Mouse (Mus musculus): ENCODE measurements at regions not wholly inside any gene's neighbourhood (a gene's known extent, or its start where the extent isn't known, plus 50 kb on each side); places are given as distances from the start of the nearest gene placed in this dataset.
A peak's percentile ranks its signal among the peaks of the same experiment; 100 is the strongest.
"Not testable (repeated sequence)": the region's sequence is repeated elsewhere in the genome, so short reads cannot be mapped to it uniquely, and the experiment has no call there.

GRCm38 (mm10) chr10:111354607-111355006 lies 56.1 kb downstream of the Bbs10 start:
- TF ChIP-seq CTCF (IDR thresholded peaks at IDR 0.05; ENCODE audit: insufficient read depth, low read depth, low read length) (no peak), POLR2A (IDR thresholded peaks at IDR 0.05; ENCODE audit: insufficient read depth, low read depth, low read length) (no peak)

GRCm38 (mm10) chr10:111358340-111358739 lies 59.9 kb downstream of the Bbs10 start:
- H3K4me3 ChIP-seq (ENCODE audit: insufficient read depth, low read depth, low read length); H3K4me1 ChIP-seq (ENCODE audit: control insufficient read depth, insufficient read depth, low read length); H3K27ac ChIP-seq (ENCODE audit: insufficient read depth, low read depth, low read length): not testable (repeated sequence)
- 83% methylated on average over 1 of the region's 1 CpGs for WGBS

More at GRCm38 (mm10) chr10:111354607-111355006, 56.1 kb downstream of the Bbs10 start:
- no peak overlapping the region for H3K4me3 ChIP-seq (ENCODE audit: insufficient read depth, low read depth, low read length)
- peaks cover 3% of the 10 kb centered on the region for H3K4me1 ChIP-seq (ENCODE audit: control insufficient read depth, insufficient read depth, low read length)
- WGBS, result 23% methylated on average over 8 of the region's 8 CpGs
- no peak overlapping the region for H3K27ac ChIP-seq (ENCODE audit: insufficient read depth, low read depth, low read length)

- TF ChIP-seq POLR2A (IDR thresholded peaks at IDR 0.05; ENCODE audit: insufficient read depth, low read depth, low read length) (no peak), CTCF (IDR thresholded peaks at IDR 0.05; ENCODE audit: insufficient read depth, low read depth, low read length) (no peak)
- Histone ChIP-seq H3K4me1 (ENCODE audit: control insufficient read depth, insufficient read depth, low read length) (no peaks in the 10 kb centered on the region), H3K4me3 (ENCODE audit: insufficient read depth, low read depth, low read length) (no peak overlapping the region), H3K27ac (ENCODE audit: insufficient read depth, low read depth, low read length) (no peak overlapping the region)
- 93% methylated on average over 18 of the region's 18 CpGs for WGBS
Observed at GRCm38 (mm10) chr10:111361749-111362435, 63.4 kb downstream of the Bbs10 start.

GRCm38 (mm10) chr10:111363729-111364617 lies 65.5 kb downstream of the Bbs10 start:
- WGBS, result 39% methylated on average over 14 of the region's 14 CpGs
- Histone ChIP-seq H3K4me1 (ENCODE audit: control insufficient read depth, insufficient read depth, low read length) (no peaks in the 10 kb centered on the region), H3K4me3 (ENCODE audit: insufficient read depth, low read depth, low read length) (no peak overlapping the region), H3K27ac (ENCODE audit: insufficient read depth, low read depth, low read length) (no peak overlapping the region)
- TF ChIP-seq CTCF (IDR thresholded peaks at IDR 0.05; ENCODE audit: insufficient read depth, low read depth, low read length) (no peak), POLR2A (IDR thresholded peaks at IDR 0.05; ENCODE audit: insufficient read depth, low read depth, low read length) (no peak)

GRCm38 (mm10) chr10:111365011-111365410 lies 66.5 kb downstream of the Bbs10 start:
- Histone ChIP-seq H3K27ac (ENCODE audit: insufficient read depth, low read depth, low read length) (no peak overlapping the region), H3K4me3 (ENCODE audit: insufficient read depth, low read depth, low read length) (no peak overlapping the region), H3K4me1 (ENCODE audit: control insufficient read depth, insufficient read depth, low read length) (no peaks in the 10 kb centered on the region)
- TF ChIP-seq POLR2A (IDR thresholded peaks at IDR 0.05; ENCODE audit: insufficient read depth, low read depth, low read length), result no peak
- TF ChIP-seq CTCF (IDR thresholded peaks at IDR 0.05; ENCODE audit: insufficient read depth, low read depth, low read length), result no peak
- WGBS, result 76% methylated on average over 5 of the region's 5 CpGs

GRCm38 (mm10) chr10:111369046-111369445 lies 70.6 kb downstream of the Bbs10 start:
- 86% methylated on average over 3 of the region's 3 CpGs for WGBS
- H3K4me3 ChIP-seq (ENCODE audit: insufficient read depth, low read depth, low read length); H3K4me1 ChIP-seq (ENCODE audit: control insufficient read depth, insufficient read depth, low read length): not testable (repeated sequence)

GRCm38 (mm10) chr10:111378047-111378618 lies 79.7 kb downstream of the Bbs10 start:
- no peak overlapping the region for H3K4me3 ChIP-seq (ENCODE audit: insufficient read depth, low read depth, low read length)
- WGBS, result 42% methylated on average over 11 of the region's 11 CpGs
- no peak overlapping the region for H3K27ac ChIP-seq (ENCODE audit: insufficient read depth, low read depth, low read length)
- no peak for TF ChIP-seq POLR2A (IDR thresholded peaks at IDR 0.05; ENCODE audit: insufficient read depth, low read depth, low read length)
- no peak for TF ChIP-seq CTCF (IDR thresholded peaks at IDR 0.05; ENCODE audit: insufficient read depth, low read depth, low read length)
- H3K4me1 ChIP-seq (ENCODE audit: control insufficient read depth, insufficient read depth, low read length), result peaks cover 18% of the 10 kb centered on the region

More at GRCm38 (mm10) chr10:111369046-111369445, 70.6 kb downstream of the Bbs10 start:
- not testable (repeated sequence) for H3K27ac ChIP-seq (ENCODE audit: insufficient read depth, low read depth, low read length)

GRCm38 (mm10) chr10:111381689-111382088 lies 83.2 kb downstream of the Bbs10 start:
- Histone ChIP-seq H3K4me1 (ENCODE audit: control insufficient read depth, insufficient read depth, low read length) (peaks cover 20% of the 10 kb centered on the region), H3K4me3 (ENCODE audit: insufficient read depth, low read depth, low read length) (no peak overlapping the region), H3K27ac (ENCODE audit: insufficient read depth, low read depth, low read length) (peak overlapping the region; percentile 87)
- WGBS, result 26% methylated on average over 15 of the region's 15 CpGs
- no peak for TF ChIP-seq POLR2A (IDR thresholded peaks at IDR 0.05; ENCODE audit: insufficient read depth, low read depth, low read length)
- no peak for TF ChIP-seq CTCF (IDR thresholded peaks at IDR 0.05; ENCODE audit: insufficient read depth, low read depth, low read length)
